Mouse (Mus musculus): ENCODE results near the gene Sbk2. TPM values are rescaled to one million over a fixed set of nuclear protein-coding genes. Genes with fewer than 3 reads are reported as not detected.

The Sbk2 gene
- polyA plus RNA-seq, 1 experiment: 0.58 TPM

DNA sequence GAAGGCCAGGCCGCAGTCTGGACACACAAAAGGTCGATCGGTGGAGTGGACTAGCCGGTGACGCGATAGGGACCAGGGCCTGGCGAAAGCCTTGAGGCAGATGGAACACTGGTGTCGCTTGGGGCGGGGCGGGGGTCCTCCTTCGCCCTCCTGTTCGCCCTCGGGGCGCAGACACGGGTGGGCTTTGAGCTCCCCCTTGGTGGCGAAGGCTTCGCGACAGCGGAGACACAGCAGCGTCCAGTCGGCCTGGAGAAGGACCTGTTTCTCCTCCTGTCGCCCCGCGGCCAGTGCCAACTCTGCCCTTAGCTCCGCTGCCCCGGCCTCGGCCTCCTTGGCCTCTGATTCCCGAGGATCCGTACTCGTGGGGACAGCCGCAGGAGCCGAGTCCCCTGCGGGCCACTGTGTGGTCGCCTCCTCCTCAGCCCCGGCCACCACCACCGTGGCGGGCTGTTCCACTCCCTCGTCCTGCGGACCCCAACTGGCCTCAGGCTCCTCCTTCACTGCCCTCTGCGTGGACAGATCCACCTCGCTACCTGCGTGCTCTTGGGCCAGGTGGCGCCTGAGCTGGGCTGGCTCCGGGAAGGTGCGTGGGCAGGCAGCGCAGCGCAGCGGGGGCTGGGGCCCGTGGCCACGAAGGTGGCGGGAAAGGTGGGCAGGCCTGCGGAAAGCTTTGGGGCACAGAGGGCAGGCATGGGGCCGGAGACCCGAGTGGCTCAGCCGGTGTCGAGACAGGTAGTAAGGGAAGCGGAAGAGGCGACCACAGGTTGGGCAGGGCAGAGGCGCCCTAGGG lies 30.0 kb upstream of the Sbk2 start:
- no peak for TF ChIP-seq CTCF (IDR thresholded peaks at IDR 0.05; ENCODE audit: low read depth, low read length)
- TF ChIP-seq POLR2A (IDR thresholded peaks at IDR 0.05; ENCODE audit: borderline replicate concordance, low read depth, low read length): no peak
- no peak overlapping the region for H3K4me3 ChIP-seq (ENCODE audit: insufficient read depth, low read length)
- H3K27ac ChIP-seq (ENCODE audit: insufficient read depth, low read depth, low read length): no peak overlapping the region
- peaks cover 5% of the 10 kb centered on the region; the same call in 1 of the 2 replicates for H3K4me1 ChIP-seq (ENCODE audit: control insufficient read depth, insufficient read depth, low read length)

DNA sequence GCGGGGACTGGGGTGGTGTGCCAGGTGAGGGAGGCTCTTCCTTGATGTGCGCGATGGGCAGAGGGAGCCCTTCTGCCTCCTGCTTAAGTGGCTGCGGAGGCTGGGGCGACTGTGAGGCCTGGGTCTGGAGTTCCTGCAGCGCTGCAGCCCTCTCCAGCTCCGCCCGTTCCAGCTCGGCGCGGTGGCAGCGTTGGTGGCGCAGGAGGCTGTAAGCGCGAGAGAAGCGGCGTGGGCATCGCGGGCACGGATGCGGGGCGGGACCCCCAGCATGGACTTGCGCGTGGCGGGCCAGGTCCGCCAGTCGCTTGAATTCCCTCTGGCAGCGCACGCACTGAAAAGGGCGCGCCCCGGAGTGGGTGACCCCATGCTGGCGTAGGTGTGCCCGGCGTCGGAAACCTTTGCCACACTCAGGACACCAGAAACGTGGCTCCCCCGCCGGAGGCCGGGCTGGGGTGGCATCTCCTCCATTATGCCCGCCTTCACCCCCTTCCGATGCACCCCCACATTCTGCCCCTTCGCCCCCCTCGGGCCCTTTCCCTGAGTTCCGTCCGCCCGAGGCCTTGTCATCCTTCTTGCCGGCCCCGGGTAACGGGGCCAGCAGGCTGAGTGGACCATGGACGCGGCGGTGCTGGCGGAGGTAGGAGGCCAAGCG lies 29.3 kb upstream of the Sbk2 start:
- H3K4me1 ChIP-seq (ENCODE audit: control insufficient read depth, insufficient read depth, low read length): peaks cover 5% of the 10 kb centered on the region; the same call in 1 of the 2 replicates
- H3K27ac ChIP-seq (ENCODE audit: insufficient read depth, low read depth, low read length): no peak overlapping the region
- H3K4me3 ChIP-seq (ENCODE audit: insufficient read depth, low read length): no peak overlapping the region
- TF ChIP-seq POLR2A (IDR thresholded peaks at IDR 0.05; ENCODE audit: borderline replicate concordance, low read depth, low read length) (no peak), CTCF (IDR thresholded peaks at IDR 0.05; ENCODE audit: low read depth, low read length) (no peak)

DNA sequence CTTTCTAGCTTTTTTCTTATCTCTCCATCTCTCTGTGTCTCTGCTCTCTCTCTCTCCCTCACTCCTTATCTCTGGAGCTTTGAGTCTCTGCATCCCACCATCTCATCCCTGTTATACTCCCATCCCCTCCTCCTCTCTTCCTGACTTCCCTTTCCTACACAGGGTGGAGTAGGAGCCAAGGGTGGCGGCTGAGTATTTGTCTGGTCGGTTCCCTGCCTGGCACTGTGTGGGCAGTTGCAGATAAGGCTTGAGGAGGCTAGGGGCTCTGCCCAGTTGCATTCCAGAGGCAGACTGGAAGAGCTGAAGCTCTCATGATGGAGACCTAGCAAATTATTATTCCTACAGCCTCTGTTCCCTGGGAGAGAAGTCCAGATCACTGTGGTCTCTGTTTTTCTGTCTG lies 24.0 kb upstream of the Sbk2 start:
- H3K4me1 ChIP-seq (ENCODE audit: control insufficient read depth, insufficient read depth, low read length): no peaks in the 10 kb centered on the region
- TF ChIP-seq POLR2A (IDR thresholded peaks at IDR 0.05; ENCODE audit: borderline replicate concordance, low read depth, low read length) (no peak), CTCF (IDR thresholded peaks at IDR 0.05; ENCODE audit: low read depth, low read length) (no peak)
- no peak overlapping the region for H3K27ac ChIP-seq (ENCODE audit: insufficient read depth, low read depth, low read length)
- H3K4me3 ChIP-seq (ENCODE audit: insufficient read depth, low read length): no peak overlapping the region

DNA sequence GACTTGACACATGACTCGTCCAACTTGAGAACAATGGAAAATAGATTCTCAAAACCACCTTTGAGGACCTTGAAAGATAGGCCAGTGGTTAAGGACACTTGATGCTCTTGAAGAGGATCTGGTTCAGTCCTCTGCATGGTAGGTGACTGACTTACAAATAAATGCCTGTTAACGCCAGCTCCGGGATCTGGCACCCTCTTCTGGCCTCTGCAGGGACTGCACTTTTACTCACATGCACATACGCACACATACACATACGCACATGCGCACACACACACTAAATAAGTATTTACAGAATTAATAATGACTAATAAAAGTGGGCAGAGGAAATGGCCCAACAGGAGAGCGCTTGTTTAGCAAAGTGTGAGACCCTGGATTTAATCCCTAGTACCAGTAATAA lies 12.6 kb upstream of the Sbk2 start:
- no peak overlapping the region for H3K4me3 ChIP-seq (ENCODE audit: insufficient read depth, low read length)
- H3K27ac ChIP-seq (ENCODE audit: insufficient read depth, low read depth, low read length): no peak overlapping the region
- TF ChIP-seq CTCF (IDR thresholded peaks at IDR 0.05; ENCODE audit: low read depth, low read length) (no peak), POLR2A (IDR thresholded peaks at IDR 0.05; ENCODE audit: borderline replicate concordance, low read depth, low read length) (no peak)
- peaks cover 12% of the 10 kb centered on the region for H3K4me1 ChIP-seq (ENCODE audit: control insufficient read depth, insufficient read depth, low read length)

DNA sequence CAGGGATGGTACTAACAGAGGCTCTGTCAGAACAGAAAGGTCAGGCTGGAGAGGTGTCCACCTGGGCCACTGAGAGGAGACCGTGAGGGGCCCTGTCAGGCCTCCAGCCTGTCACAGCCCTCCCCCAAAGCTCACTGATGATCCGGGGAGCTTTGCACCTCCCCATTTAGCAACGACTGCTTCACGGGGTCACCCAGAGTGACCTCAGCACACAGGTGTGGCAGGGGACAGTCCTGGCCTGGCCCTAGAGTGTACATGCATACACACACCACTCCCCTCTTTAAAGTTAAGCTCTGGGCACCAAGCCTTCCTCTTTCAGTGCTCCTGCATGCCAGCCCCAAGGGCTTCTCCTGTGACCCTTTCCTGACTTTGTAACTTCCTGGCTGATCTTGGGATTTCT lies 11.2 kb upstream of the Sbk2 start:
- Histone ChIP-seq H3K4me3 (ENCODE audit: insufficient read depth, low read length) (no peak overlapping the region), H3K27ac (ENCODE audit: insufficient read depth, low read depth, low read length) (no peak overlapping the region), H3K4me1 (ENCODE audit: control insufficient read depth, insufficient read depth, low read length) (peaks cover 23% of the 10 kb centered on the region)
- TF ChIP-seq CTCF (IDR thresholded peaks at IDR 0.05; ENCODE audit: low read depth, low read length) (no peak), POLR2A (IDR thresholded peaks at IDR 0.05; ENCODE audit: borderline replicate concordance, low read depth, low read length) (no peak)

DNA sequence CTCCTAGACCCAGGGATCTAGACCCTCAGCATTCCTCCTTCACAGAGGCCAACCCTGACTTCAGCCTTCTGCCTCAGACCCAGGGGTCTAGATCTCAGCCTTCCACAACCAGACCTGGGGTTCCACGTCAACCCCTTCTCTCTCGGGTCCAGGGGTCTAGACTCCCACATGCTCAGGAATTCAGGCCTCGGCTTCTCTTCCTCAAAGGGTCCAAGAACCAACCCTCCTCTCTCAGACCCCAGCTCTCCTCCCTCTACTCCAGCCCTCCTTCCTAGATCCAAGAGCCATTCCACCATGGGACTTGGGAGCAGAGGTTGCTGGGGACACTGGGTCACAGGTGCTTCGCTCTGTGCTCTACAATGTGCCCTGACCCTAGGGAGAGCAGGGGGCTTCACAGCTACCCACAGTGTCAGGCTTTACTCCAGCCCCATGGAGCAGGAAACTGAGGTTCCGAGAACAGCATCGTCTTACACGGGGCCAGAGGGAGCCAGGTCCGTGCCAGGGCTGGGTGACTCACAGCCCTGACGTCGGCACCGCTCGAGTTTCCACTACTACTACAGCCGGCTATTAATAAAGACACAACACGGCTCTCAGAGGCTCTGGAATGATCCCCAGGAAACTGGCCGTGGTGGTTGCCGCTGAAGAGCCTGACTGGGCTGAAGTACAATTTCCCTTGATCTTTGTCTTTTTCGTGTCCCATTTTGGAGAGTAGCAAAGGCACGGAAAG lies 8.3 kb upstream of the Sbk2 start:
- no peak for TF ChIP-seq POLR2A (IDR thresholded peaks at IDR 0.05; ENCODE audit: borderline replicate concordance, low read depth, low read length)
- TF ChIP-seq CTCF (IDR thresholded peaks at IDR 0.05; ENCODE audit: low read depth, low read length): no peak
- Histone ChIP-seq H3K4me3 (ENCODE audit: insufficient read depth, low read length) (no peak overlapping the region), H3K4me1 (ENCODE audit: control insufficient read depth, insufficient read depth, low read length) (peaks cover 23% of the 10 kb centered on the region), H3K27ac (ENCODE audit: insufficient read depth, low read depth, low read length) (no peak overlapping the region)

DNA sequence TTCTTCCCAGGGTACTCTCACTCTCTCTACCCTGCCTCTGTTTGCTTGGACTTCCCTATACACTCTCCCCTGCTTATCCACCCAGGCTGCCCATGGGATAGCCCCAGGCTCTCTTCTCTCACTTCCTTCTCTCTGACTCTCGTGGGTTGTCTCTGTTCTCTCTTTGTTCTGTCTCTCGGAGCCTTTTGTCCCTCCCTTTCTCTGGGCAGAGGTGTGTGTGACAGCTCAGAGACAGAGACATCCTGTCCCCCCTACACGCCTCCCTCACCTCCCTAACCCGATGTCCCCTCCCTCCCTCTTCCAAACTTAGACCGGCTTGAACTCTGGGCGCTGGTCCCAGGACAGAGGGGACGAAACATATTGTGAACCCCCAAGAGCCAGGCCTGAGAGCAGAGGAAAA lies 7.5 kb upstream of the Sbk2 start:
- H3K4me1 ChIP-seq (ENCODE audit: control insufficient read depth, insufficient read depth, low read length): peaks cover 23% of the 10 kb centered on the region
- H3K27ac ChIP-seq (ENCODE audit: insufficient read depth, low read depth, low read length): no peak overlapping the region
- H3K4me3 ChIP-seq (ENCODE audit: insufficient read depth, low read length): no peak overlapping the region
- no peak for TF ChIP-seq CTCF (IDR thresholded peaks at IDR 0.05; ENCODE audit: low read depth, low read length)
- no peak for TF ChIP-seq POLR2A (IDR thresholded peaks at IDR 0.05; ENCODE audit: borderline replicate concordance, low read depth, low read length)

DNA sequence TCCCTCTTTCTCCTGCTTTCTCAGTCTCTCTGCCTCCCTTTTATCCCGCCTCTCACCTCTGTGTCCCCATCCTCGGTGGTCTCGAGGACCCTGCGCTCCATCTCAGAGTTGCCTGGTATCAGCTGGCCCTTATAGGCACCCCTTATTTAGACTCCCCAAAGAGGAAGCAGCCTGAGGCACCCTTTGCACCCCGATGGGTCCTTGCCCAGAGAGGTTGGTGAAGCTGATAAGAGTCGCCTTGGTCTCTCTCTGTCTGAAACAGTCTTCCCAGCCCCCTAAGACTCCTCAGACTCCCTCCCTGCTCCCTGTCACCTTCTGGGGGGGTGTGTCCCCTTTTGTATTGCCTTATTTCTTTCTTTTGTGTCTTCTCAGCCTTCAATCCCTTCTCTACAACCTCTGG lies 6.9 kb upstream of the Sbk2 start, which contains the start of gene Sbk3:
Gene Sbk3, minus strand, starts transcription at position 101 of the 400 bp plus-strand sequence.
- H3K4me1 ChIP-seq (ENCODE audit: control insufficient read depth, insufficient read depth, low read length): peaks cover 23% of the 10 kb centered on the region
- no peak within 1 kb of the TSS for H3K4me3 ChIP-seq (ENCODE audit: insufficient read depth, low read length)
- no peak for TF ChIP-seq CTCF (IDR thresholded peaks at IDR 0.05; ENCODE audit: low read depth, low read length)
- TF ChIP-seq POLR2A (IDR thresholded peaks at IDR 0.05; ENCODE audit: borderline replicate concordance, low read depth, low read length): no peak
- H3K27ac ChIP-seq (ENCODE audit: insufficient read depth, low read depth, low read length): no peak within 1 kb of the TSS

DNA sequence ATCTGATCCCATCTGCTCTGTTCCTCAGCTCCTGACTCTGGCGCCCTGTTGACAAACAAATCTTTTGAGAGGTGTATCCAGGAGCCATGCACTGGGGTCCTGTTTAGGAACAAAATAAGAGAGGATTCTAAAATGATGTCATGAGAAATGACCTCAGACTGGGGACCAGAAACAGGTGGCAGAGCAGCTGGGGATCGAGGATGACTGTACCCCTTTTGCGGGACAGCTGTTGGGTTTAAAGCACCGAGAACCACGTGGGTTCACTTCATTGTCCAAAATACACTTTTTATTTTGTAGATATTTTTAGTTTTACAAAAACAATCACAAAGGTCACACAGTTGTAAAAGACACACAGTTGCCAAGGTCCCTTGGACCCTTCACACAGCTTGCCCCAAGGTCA lies 782 bp upstream of the Sbk2 start:
- H3K4me1 ChIP-seq (ENCODE audit: control insufficient read depth, insufficient read depth, low read length): peaks cover 6% of the 10 kb centered on the region
- no peak overlapping the region for H3K27ac ChIP-seq (ENCODE audit: insufficient read depth, low read depth, low read length)
- no peak overlapping the region for H3K4me3 ChIP-seq (ENCODE audit: insufficient read depth, low read length)
- no peak for TF ChIP-seq POLR2A (IDR thresholded peaks at IDR 0.05; ENCODE audit: borderline replicate concordance, low read depth, low read length)
- no peak for TF ChIP-seq CTCF (IDR thresholded peaks at IDR 0.05; ENCODE audit: low read depth, low read length)

Measured in bone marrow macrophage, adult 2 months (primary cell).